Mouse (Mus musculus) liver, embryonic 15.5 days (tissue): Measurements from ENCODE around the gene Il17rb. TPM values are rescaled to one million over a fixed set of nuclear protein-coding genes. Genes with fewer than 3 reads are reported as not detected.
A peak's percentile ranks its signal among the peaks of the same experiment; 100 is the strongest.

Experiments used
- ATAC-seq: fragments of 200-750 bp; cut with Nextera tagmentation; 2 replicates; pipeline ENCODE4 v1.8.0; 2017; ENCODE audit warnings: moderate number of reproducible peaks, mild to moderate bottlenecking, moderate library complexity; ENCODE audit not compliant: insufficient read depth
- H3K27ac ChIP-seq: fragments of 300-500 bp; sonication (generic); replicated peaks from 2 replicates; pipeline ENCODE4 v1.5.1; 2015; ENCODE audit warnings: mild to moderate bottlenecking, inconsistent platforms
- H3K27me3 ChIP-seq: fragments of 300-500 bp; sonication (generic); 2 replicates; pipeline ENCODE4 v1.6.1; 2015; ENCODE audit warnings: mild to moderate bottlenecking, inconsistent platforms
- H3K36me3 ChIP-seq: fragments of 300-500 bp; sonication (generic); replicated peaks from 2 replicates; pipeline ENCODE4 v1.6.1; 2015; ENCODE audit warnings: moderate library complexity, mild to moderate bottlenecking, inconsistent platforms
- H3K4me1 ChIP-seq: fragments of 300-500 bp; sonication (generic); replicated peaks from 2 replicates; pipeline ENCODE4 v1.6.1; 2015; ENCODE audit warnings: inconsistent platforms
- H3K4me2 ChIP-seq: fragments of 300-500 bp; sonication (generic); 2 replicates; pipeline ENCODE4 v1.6.1; 2015; ENCODE audit warnings: moderate library complexity, mild to moderate bottlenecking, inconsistent platforms
- H3K4me3 ChIP-seq: fragments of 300-500 bp; sonication (generic); replicated peaks from 2 replicates; pipeline ENCODE4 v1.5.1; 2015; ENCODE audit warnings: mild to moderate bottlenecking, inconsistent platforms
- H3K9ac ChIP-seq: fragments of 300-500 bp; sonication (generic); 2 replicates; pipeline ENCODE4 v1.6.1; 2015; ENCODE audit warnings: moderate library complexity, mild to moderate bottlenecking, inconsistent platforms
- H3K9me3 ChIP-seq: fragments of 300-500 bp; sonication (generic); replicated peaks from 2 replicates; pipeline ENCODE4 v1.6.1; 2016; ENCODE audit warnings: inconsistent platforms
- WGBS: fragments of 180-500 bp; shearing (Covaris S2); methylation state at CpG from one replicate; pipeline ENCODE4 v1.1.7; 2015; ENCODE audit warnings: mixed read lengths; ENCODE audit not compliant: insufficient replicate concordance; 5-methylcytosine and 5-hydroxymethylcytosine counted together
- polyA plus RNA-seq: library from polyadenylated mRNA; unstranded; fragments of >200 nt; fragmentation: Nextera tagmentation; extraction: Ambion mirVana; gene quantifications from 2 replicates; pipeline ENCODE4 v1.2.1, GENCODE M21; 2015

The Il17rb gene
- polyA plus RNA-seq, 1 experiment from 2014 or later = 2.4 TPM

- Histone ChIP-seq H3K27ac (no peak overlapping the region), H3K27me3 (no peaks in the 10 kb centered on the region), H3K4me2 (no peak overlapping the region), H3K9me3 (no peaks in the 10 kb centered on the region), H3K4me3 (no peak overlapping the region), H3K4me1 (no peaks in the 10 kb centered on the region), H3K36me3 (peaks cover 100% of the 10 kb centered on the region), H3K9ac (no peak overlapping the region)
- no peak for ATAC-seq
- 77% methylated on average over 9 of the region's 9 CpGs for WGBS
Observed at GRCm38 (mm10) chr14:29987739-29988138, 21.0 kb downstream of the Il17rb start.

DNA sequence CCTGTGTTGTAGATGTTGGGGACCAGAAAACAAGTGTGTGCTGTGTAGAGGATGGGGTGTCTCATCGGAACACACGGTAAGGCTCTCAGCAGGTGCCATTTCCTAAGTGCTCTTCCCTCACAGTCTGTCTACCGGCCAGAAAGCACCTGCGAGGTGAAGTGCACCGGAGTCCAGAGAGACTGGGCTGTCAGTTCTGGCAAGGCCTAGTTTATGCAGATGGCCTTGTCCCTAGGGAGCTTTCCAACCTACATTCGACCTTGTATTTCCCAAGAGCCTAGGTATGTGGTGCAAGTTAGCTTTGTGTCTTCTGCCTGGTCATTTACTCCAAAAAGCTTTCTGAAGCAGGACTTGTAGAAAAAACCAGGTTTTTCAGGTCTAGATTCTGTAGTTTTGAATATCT is 21.4 kb downstream of the Il17rb start:
- Histone ChIP-seq H3K27me3 (no peaks in the 10 kb centered on the region), H3K36me3 (peaks cover 100% of the 10 kb centered on the region), H3K4me1 (no peaks in the 10 kb centered on the region), H3K27ac (no peak overlapping the region), H3K4me2 (no peak overlapping the region), H3K9me3 (no peaks in the 10 kb centered on the region), H3K9ac (no peak overlapping the region), H3K4me3 (no peak overlapping the region)
- no peak for ATAC-seq
- 86% methylated on average over 6 of the region's 6 CpGs for WGBS

GRCm38 (mm10) chr14:29986096-29986495 is 22.6 kb downstream of the Il17rb start:
- Histone ChIP-seq H3K9ac (no peak overlapping the region), H3K4me1 (no peaks in the 10 kb centered on the region), H3K27ac (no peak overlapping the region), H3K36me3 (peaks cover 100% of the 10 kb centered on the region), H3K9me3 (no peaks in the 10 kb centered on the region), H3K27me3 (no peaks in the 10 kb centered on the region), H3K4me3 (no peak overlapping the region), H3K4me2 (no peak overlapping the region)
- WGBS = 83% methylated on average over 4 of the region's 4 CpGs
- ATAC-seq = no peak

- H3K9ac ChIP-seq = no peak overlapping the region
- H3K4me1 ChIP-seq = peaks cover 16% of the 10 kb centered on the region
- H3K27me3 ChIP-seq = no peaks in the 10 kb centered on the region
- H3K36me3 ChIP-seq = peaks cover 54% of the 10 kb centered on the region
- H3K27ac ChIP-seq = no peak overlapping the region
- no peak overlapping the region for H3K4me3 ChIP-seq
- H3K4me2 ChIP-seq = no peak overlapping the region
- H3K9me3 ChIP-seq = no peaks in the 10 kb centered on the region
- WGBS = 85% methylated on average over 10 of the region's 10 CpGs
- ATAC-seq = no peak
Observed at GRCm38 (mm10) chr14:29980447-29981205, 28.1 kb downstream of the Il17rb start.

DNA sequence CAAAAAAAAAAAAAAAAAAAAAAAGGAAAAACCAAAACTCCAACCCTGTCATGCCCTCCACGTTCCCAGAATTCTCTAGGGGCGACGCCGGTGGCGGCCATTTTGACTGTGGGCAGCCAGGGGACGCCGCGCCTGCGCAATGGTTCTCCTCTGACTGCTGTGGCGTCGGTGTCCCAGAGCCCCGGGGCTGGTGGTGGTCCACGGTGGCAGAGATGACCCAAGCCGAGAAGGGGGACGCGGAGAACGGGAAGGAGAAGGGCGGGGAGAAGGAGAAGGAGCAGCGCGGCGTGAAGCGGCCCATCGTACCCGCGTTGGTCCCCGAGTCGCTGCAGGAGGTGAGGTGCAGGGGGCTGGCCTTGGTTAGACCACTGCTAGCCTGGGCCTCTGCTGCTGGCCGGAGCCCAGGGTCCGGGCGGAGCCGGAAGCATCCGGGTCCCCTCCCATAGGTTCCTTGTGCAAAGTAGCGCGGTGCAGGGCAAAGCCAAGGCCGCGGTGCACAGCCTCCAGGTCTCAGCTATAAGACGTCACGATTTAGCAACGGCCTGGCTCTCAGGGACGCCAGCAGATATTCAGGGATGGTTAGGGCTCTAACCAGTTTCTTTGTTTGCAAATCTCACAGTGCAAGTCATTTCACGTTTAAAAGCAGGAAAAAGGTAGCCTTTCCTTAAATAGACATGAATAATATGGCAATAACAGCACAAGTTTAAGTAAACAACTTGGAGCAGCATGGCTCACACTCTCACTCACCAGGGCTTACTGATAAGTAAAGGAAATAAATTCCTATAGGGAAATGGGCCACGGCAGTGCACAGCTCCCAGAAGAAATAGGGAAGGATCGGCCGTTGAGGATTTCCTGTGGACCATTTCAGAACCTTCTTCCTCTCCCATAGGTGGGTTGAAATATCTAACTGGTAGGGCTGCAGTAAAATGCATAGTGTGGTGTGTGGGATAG is 30.2 kb downstream of the Il17rb start, which contains the start of gene Actr8:
TSS of gene Actr8 (plus strand) at position 84 of the 951 bp plus-strand sequence.
- no peaks in the 10 kb centered on the region for H3K9me3 ChIP-seq
- under 1% methylated on average over 44 of the region's 44 CpGs for whole genome bisulfite sequencing
- H3K4me2 ChIP-seq = peak within 1 kb of the TSS; percentile 77
- peaks cover 53% of the 10 kb centered on the region for H3K36me3 ChIP-seq
- peak; percentile 92 for ATAC-seq
- H3K27ac ChIP-seq = peak within 1 kb of the TSS; percentile 86
- H3K4me3 ChIP-seq = peak within 1 kb of the TSS; percentile 91
- peaks cover 16% of the 10 kb centered on the region for H3K4me1 ChIP-seq
- H3K9ac ChIP-seq = peak within 1 kb of the TSS; percentile 87
- no peaks in the 10 kb centered on the region for H3K27me3 ChIP-seq

GRCm38 (mm10) chr14:29976927-29977326 is 31.8 kb downstream of the Il17rb start:
- no peaks in the 10 kb centered on the region for H3K27me3 ChIP-seq
- H3K36me3 ChIP-seq = peaks cover 53% of the 10 kb centered on the region

DNA sequence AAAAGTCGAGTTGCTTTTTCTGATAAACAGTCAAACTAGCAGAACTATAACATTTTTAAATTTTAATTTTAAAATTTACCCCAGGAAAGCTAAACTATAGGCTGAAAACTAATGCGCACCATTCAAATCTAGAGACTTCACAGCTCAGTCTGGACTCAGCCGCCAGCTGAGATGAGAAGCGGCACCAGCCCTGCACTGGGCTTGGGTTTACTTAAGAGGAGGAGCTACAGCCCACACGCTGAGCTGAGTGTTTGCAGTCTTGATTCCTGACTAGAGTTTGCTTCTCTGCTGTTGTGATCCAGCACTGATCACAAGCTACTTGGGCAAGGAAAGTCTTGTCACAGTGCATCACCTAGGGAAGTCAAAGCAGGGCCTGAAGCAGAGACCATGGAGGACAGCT is 36.7 kb downstream of the Il17rb start:
- peaks cover 53% of the 10 kb centered on the region for H3K36me3 ChIP-seq
- WGBS = 84% methylated on average over 5 of the region's 5 CpGs
- H3K9ac ChIP-seq = no peak overlapping the region
- H3K27me3 ChIP-seq = no peaks in the 10 kb centered on the region
- H3K27ac ChIP-seq = no peak overlapping the region
- H3K4me2 ChIP-seq = no peak overlapping the region
- H3K4me3 ChIP-seq = no peak overlapping the region
- H3K4me1 ChIP-seq = peaks cover 40% of the 10 kb centered on the region
- no peaks in the 10 kb centered on the region for H3K9me3 ChIP-seq
- ATAC-seq = no peak

More at GRCm38 (mm10) chr14:29976927-29977326, 31.8 kb downstream of the Il17rb start:
- Histone ChIP-seq H3K9me3 (no peaks in the 10 kb centered on the region), H3K4me2 (no peak overlapping the region), H3K4me1 (peaks cover 21% of the 10 kb centered on the region), H3K4me3 (no peak overlapping the region), H3K27ac (no peak overlapping the region), H3K9ac (no peak overlapping the region)
- no peak for ATAC-seq
- 77% methylated on average over 6 of the region's 6 CpGs for WGBS

DNA sequence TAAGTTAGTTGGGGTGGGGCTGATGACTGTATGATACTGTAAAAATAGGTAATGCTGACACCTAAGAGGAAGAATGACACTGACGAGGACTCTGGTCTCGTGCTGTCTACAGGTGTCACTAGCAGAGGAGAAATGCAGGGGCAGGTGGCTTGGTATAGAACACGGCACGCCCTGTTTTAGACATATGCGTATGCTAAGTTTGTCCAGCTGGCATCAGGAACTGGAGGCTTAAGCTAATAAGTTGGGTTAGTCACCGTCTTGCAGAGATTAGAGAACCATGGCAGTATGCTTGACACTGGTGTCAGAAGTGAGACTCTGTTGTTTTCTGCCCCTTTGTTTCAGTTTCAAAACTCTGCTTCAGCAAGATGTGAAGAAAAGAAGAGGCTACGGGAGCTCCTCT is 37.2 kb downstream of the Il17rb start:
- H3K36me3 ChIP-seq = peaks cover 53% of the 10 kb centered on the region
- no peak for ATAC-seq
- H3K27ac ChIP-seq = no peak overlapping the region
- WGBS = 83% methylated on average over 7 of the region's 7 CpGs
- H3K27me3 ChIP-seq = no peaks in the 10 kb centered on the region
- H3K4me1 ChIP-seq = peaks cover 40% of the 10 kb centered on the region
- no peak overlapping the region for H3K4me2 ChIP-seq
- H3K4me3 ChIP-seq = no peak overlapping the region
- no peak overlapping the region for H3K9ac ChIP-seq
- H3K9me3 ChIP-seq = no peaks in the 10 kb centered on the region

DNA sequence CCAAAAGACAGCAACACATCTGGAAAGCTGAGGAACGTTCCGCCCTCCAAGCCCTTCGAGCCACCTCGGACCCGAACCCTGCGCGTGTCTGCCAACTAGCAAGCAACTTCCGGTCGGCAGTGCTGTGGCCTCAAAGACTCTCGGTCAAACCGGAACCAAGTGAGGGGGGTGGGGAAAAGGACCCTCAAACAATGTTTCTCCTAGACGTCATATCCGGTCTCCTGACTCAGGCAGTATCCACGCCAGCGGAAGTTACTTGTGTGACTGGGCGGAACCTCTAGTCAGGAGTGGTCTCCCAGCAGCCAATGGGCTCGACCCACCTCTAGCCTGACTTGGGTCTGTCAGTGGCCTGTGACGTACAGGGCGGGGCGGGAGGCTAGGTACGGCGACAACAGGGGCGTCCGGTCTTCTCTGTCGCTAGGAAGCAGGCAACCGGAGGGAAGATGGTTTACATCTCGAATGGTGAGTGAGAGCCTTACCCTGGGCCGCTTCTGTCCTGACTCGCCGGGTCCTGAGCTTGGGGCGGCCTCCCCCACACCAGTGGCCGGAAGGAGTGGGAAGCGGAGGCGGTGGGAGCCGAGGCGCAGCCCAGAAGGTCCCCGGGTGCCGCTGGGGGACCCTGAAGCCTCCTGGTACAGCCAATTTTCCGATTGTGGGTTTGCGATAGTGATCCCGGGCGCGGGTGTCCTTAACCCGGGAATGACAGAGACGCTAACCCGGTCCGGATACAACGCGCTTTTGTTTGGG is 40.4 kb downstream of the Il17rb start, which contains the start of gene Selenok:
TSS of gene Selenok (plus strand) at position 234 of the 747 bp plus-strand sequence.
- no peaks in the 10 kb centered on the region for H3K9me3 ChIP-seq
- no peaks in the 10 kb centered on the region for H3K27me3 ChIP-seq
- peak within 1 kb of the TSS; percentile 95 for H3K9ac ChIP-seq
- H3K4me3 ChIP-seq = peak within 1 kb of the TSS; percentile 94
- H3K4me1 ChIP-seq = peaks cover 40% of the 10 kb centered on the region
- ATAC-seq = peak; percentile 100
- H3K4me2 ChIP-seq = peak within 1 kb of the TSS; percentile 78
- peak within 1 kb of the TSS; percentile 87 for H3K27ac ChIP-seq
- under 1% methylated on average over 49 of the region's 49 CpGs for WGBS
- peaks cover 30% of the 10 kb centered on the region for H3K36me3 ChIP-seq

- 0 out of 2 replicates have a peak, but pooled peaks have one; percentile 0 for ATAC-seq
- peak overlapping the region; percentile 95 for H3K9ac ChIP-seq
- H3K4me2 ChIP-seq = peak overlapping the region; percentile 78
- peaks cover 36% of the 10 kb centered on the region for H3K4me1 ChIP-seq
- H3K36me3 ChIP-seq = peaks cover 24% of the 10 kb centered on the region
- no peaks in the 10 kb centered on the region for H3K9me3 ChIP-seq
- 54% methylated on average over 7 of the region's 7 CpGs for WGBS
- peak overlapping the region; percentile 94 for H3K4me3 ChIP-seq
- H3K27ac ChIP-seq = peak overlapping the region; percentile 87
- no peaks in the 10 kb centered on the region for H3K27me3 ChIP-seq
Observed at GRCm38 (mm10) chr14:29967611-29968010, 41.1 kb downstream of the Il17rb start.
